Mouse (Mus musculus): ENCODE measurements around the gene Olfr1311. TPM values are rescaled to one million over a fixed set of nuclear protein-coding genes. Genes with fewer than 3 reads are reported as not detected.

Gene Olfr1311
- not detected for polyA plus RNA-seq (2014; fragmentation: Illumina TruSeq; extraction: RNeasy Lipid Tissue Mini Kit (QIAGEN cat#74804); ENCODE audit: low read depth, low replicate concordance)

DNA sequence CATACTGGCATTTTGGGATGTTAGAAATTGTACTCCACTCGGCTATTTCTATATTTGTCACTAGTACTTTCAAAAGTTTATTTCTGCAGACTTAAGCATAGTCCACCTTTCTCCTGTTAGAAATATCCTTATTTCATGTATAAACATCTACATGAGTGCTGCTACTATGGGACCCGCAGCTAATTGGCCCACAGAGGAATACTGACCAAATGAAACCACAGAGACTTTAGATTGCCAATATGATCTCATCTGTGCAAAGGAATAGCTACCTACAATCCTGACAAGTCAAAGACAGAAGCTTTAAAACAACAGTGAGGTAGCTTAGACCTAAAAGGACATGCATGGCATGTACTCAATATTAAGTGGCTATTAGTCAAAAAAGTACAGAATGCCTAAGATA lies at the start of gene Olfr1311:
Gene Olfr1311 (minus strand): TSS at position 101 of the 400 bp plus-strand sequence.

DNA sequence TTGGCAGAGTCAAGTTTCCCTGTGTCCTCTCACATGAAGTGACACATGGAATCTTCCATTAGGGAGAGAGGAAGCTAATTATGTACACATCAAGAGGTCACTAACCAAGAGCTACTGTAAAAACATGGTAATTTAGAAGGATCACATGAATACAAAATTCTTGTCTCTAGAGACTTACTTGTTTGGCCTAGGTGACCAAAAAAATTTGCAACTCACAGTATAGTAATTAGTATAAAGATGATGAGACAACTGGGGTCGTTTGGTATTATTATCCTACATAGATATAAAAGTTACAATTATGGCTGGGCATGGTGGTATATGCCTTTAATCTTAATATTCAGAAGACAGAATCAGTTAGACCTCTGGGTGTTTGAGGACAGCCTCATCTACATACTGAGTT lies 25.9 kb upstream of the Olfr1311 start, which contains the start of gene Olfr1312:
Gene Olfr1312 (minus strand): TSS at position 101 of the 400 bp plus-strand sequence.

DNA sequence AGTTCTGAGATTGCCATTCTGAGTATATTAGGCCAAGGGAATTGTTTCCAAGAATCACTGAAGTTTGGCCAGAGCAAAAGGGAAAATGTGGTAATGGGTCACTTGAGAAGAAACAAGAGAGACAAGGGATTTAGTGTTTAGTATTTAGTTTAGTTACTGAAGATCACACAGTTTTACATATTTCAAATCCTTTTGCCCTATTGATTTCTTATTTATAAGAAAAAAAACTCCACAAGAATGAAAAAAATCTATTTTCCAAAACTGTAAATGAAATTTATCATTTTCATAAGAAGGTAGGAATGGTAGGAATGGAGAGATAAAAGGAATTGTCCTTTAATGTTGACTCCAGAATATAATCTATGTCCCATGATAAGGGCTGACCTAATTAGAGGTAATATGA lies 11.6 kb downstream of the Olfr1311 start, which contains the start of gene Olfr1310:
Gene Olfr1310 (minus strand): TSS at position 101 of the 400 bp plus-strand sequence.

DNA sequence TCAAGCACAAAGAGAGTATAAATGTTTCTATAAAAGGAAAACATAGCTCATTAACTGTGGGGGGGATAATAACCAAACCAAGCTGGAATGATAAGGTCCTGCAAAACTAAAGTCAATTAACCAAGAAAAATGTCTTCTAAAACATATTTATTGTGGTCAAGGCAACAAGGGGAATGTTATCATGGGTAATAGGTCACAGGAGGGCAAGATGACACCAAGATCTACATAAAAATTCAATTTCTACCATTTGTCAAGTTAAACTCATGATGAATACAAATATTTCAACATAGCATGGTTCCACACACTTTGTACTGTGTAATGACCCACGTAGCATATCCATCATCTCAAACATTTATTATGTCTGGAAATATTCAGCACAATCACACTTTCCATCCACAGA lies 34.0 kb downstream of the Olfr1311 start, which contains the start of gene Olfr1309:
Gene Olfr1309 (minus strand): TSS at position 101 of the 400 bp plus-strand sequence.

Other genes starting within 250 kb of the Olfr1311 start
- gene Olfr1302, start 247.0 kb downstream of the Olfr1311 start, polyA plus RNA-seq (2014; fragmentation: Illumina TruSeq; extraction: RNeasy Lipid Tissue Mini Kit (QIAGEN cat#74804); ENCODE audit: low read depth, low replicate concordance) = not detected
- gene Olfr1303, start 204.1 kb downstream of the Olfr1311 start, polyA plus RNA-seq (2014; fragmentation: Illumina TruSeq; extraction: RNeasy Lipid Tissue Mini Kit (QIAGEN cat#74804); ENCODE audit: low read depth, low replicate concordance) = not detected
- gene Olfr1305, start 147.3 kb downstream of the Olfr1311 start, polyA plus RNA-seq (2014; fragmentation: Illumina TruSeq; extraction: RNeasy Lipid Tissue Mini Kit (QIAGEN cat#74804); ENCODE audit: low read depth, low replicate concordance) = not detected
- not detected for gene Olfr1306, start 108.1 kb downstream of the Olfr1311 start, polyA plus RNA-seq (2014; fragmentation: Illumina TruSeq; extraction: RNeasy Lipid Tissue Mini Kit (QIAGEN cat#74804); ENCODE audit: low read depth, low replicate concordance)
- not detected for gene Olfr1307, start 75.0 kb downstream of the Olfr1311 start, polyA plus RNA-seq (2014; fragmentation: Illumina TruSeq; extraction: RNeasy Lipid Tissue Mini Kit (QIAGEN cat#74804); ENCODE audit: low read depth, low replicate concordance)
- gene Olfr1308, start 59.5 kb downstream of the Olfr1311 start, polyA plus RNA-seq (2014; fragmentation: Illumina TruSeq; extraction: RNeasy Lipid Tissue Mini Kit (QIAGEN cat#74804); ENCODE audit: low read depth, low replicate concordance) = not detected
- not detected for gene Olfr1309, start 34.1 kb downstream of the Olfr1311 start, polyA plus RNA-seq (2014; fragmentation: Illumina TruSeq; extraction: RNeasy Lipid Tissue Mini Kit (QIAGEN cat#74804); ENCODE audit: low read depth, low replicate concordance)
- gene Olfr1310, start 11.7 kb downstream of the Olfr1311 start, polyA plus RNA-seq (2014; fragmentation: Illumina TruSeq; extraction: RNeasy Lipid Tissue Mini Kit (QIAGEN cat#74804); ENCODE audit: low read depth, low replicate concordance) = not detected
- gene Olfr1312, start 25.8 kb upstream of the Olfr1311 start, polyA plus RNA-seq (2014; fragmentation: Illumina TruSeq; extraction: RNeasy Lipid Tissue Mini Kit (QIAGEN cat#74804); ENCODE audit: low read depth, low replicate concordance) = not detected
- not detected for gene Olfr1313, start 53.4 kb upstream of the Olfr1311 start, polyA plus RNA-seq (2014; fragmentation: Illumina TruSeq; extraction: RNeasy Lipid Tissue Mini Kit (QIAGEN cat#74804); ENCODE audit: low read depth, low replicate concordance)
- gene Olfr1314, start 72.4 kb upstream of the Olfr1311 start, polyA plus RNA-seq (2014; fragmentation: Illumina TruSeq; extraction: RNeasy Lipid Tissue Mini Kit (QIAGEN cat#74804); ENCODE audit: low read depth, low replicate concordance) = not detected
- gene Olfr1315-ps1, start 91.0 kb upstream of the Olfr1311 start, polyA plus RNA-seq (2014; fragmentation: Illumina TruSeq; extraction: RNeasy Lipid Tissue Mini Kit (QIAGEN cat#74804); ENCODE audit: low read depth, low replicate concordance) = not detected
- not detected for gene Olfr1316, start 110.6 kb upstream of the Olfr1311 start, polyA plus RNA-seq (2014; fragmentation: Illumina TruSeq; extraction: RNeasy Lipid Tissue Mini Kit (QIAGEN cat#74804); ENCODE audit: low read depth, low replicate concordance)
- not detected for gene Olfr1317, start 115.9 kb upstream of the Olfr1311 start, polyA plus RNA-seq (2014; fragmentation: Illumina TruSeq; extraction: RNeasy Lipid Tissue Mini Kit (QIAGEN cat#74804); ENCODE audit: low read depth, low replicate concordance)
- not detected for gene Olfr1318, start 129.8 kb upstream of the Olfr1311 start, polyA plus RNA-seq (2014; fragmentation: Illumina TruSeq; extraction: RNeasy Lipid Tissue Mini Kit (QIAGEN cat#74804); ENCODE audit: low read depth, low replicate concordance)
- gene Lpcat4, start 215.1 kb upstream of the Olfr1311 start, polyA plus RNA-seq (2014; fragmentation: Illumina TruSeq; extraction: RNeasy Lipid Tissue Mini Kit (QIAGEN cat#74804); ENCODE audit: low read depth, low replicate concordance) = 7.1 TPM
- gene Nutm1, start 234.9 kb upstream of the Olfr1311 start, polyA plus RNA-seq (2014; fragmentation: Illumina TruSeq; extraction: RNeasy Lipid Tissue Mini Kit (QIAGEN cat#74804); ENCODE audit: low read depth, low replicate concordance) = 0.45 TPM
- gene Nop10, start 237.5 kb upstream of the Olfr1311 start, polyA plus RNA-seq (2014; fragmentation: Illumina TruSeq; extraction: RNeasy Lipid Tissue Mini Kit (QIAGEN cat#74804); ENCODE audit: low read depth, low replicate concordance) = 83.2 TPM
- 23.8 TPM for gene Slc12a6, start 241.4 kb upstream of the Olfr1311 start, polyA plus RNA-seq (2014; fragmentation: Illumina TruSeq; extraction: RNeasy Lipid Tissue Mini Kit (QIAGEN cat#74804); ENCODE audit: low read depth, low replicate concordance)
- not detected for gene Gm21985, start 241.9 kb upstream of the Olfr1311 start, polyA plus RNA-seq (2014; fragmentation: Illumina TruSeq; extraction: RNeasy Lipid Tissue Mini Kit (QIAGEN cat#74804); ENCODE audit: low read depth, low replicate concordance)

Measured in adipose tissue, adult 10 weeks (tissue).